Mouse (Mus musculus) erythroblast, embryonic 14.5 days (primary cell): Measurements from ENCODE around the gene Crisp2.

ENCODE experiments used
- GATA1 ChIP-seq: IDR thresholded peaks from 2 replicates; pipeline ENCODE4 v1.6.1; 2012; ENCODE audit warnings: low read length, inconsistent platforms, mixed read lengths
- TAL1 ChIP-seq: IDR thresholded peaks from 3 replicates; pipeline ENCODE4 v1.6.1; 2012; ENCODE audit warnings: low read length, inconsistent platforms, mixed read lengths

GRCm38 (mm10) chr17:40855065-40855464 lies 48.3 kb upstream of the Crisp2 start:
- no peak for TF ChIP-seq TAL1
- TF ChIP-seq GATA1, result no peak
